Mouse (Mus musculus) olfactory bulb, adult 2 months (tissue): ENCODE data around the gene Scaf11.

Source experiments
- CTCF ChIP-seq: fragments of 200-500 bp; IDR thresholded peaks from 2 replicates; pipeline ENCODE4 v1.5.1; 2012; ENCODE audit warnings: low read depth, mild to moderate bottlenecking, low read length, moderate library complexity; ENCODE audit not compliant: insufficient read depth
- POLR2A ChIP-seq: fragments of 200-500 bp; IDR thresholded peaks from 2 replicates; pipeline ENCODE4 v1.6.1; 2012; ENCODE audit warnings: mild to moderate bottlenecking, low read depth, low read length, moderate library complexity; ENCODE audit not compliant: insufficient read depth

- TF ChIP-seq CTCF: no peak
- TF ChIP-seq POLR2A: no peak
These were observed 31.4 kb upstream of the Scaf11 start for GRCm38 (mm10) chr15:96491861-96492641.
